Mouse (Mus musculus): ENCODE results near the gene 9130409I23Rik. TPM values are rescaled to one million over a fixed set of nuclear protein-coding genes. Genes with fewer than 3 reads are reported as not detected.

The 9130409I23Rik gene
- polyA plus RNA-seq (2015; fragmentation: Nextera tagmentation; extraction: Ambion mirVana) = not detected in 2 replicates

GRCm38 (mm10) chr1:181050937-181051336 is at the start of gene 9130409I23Rik:
Gene 9130409I23Rik, plus strand, starts transcription at chr1:181051237.
- Histone ChIP-seq H3K9me3 (ENCODE audit: control insufficient read depth, low read length) (no peaks in the 10 kb centered on the region), H3K4me3 (ENCODE audit: low read length) (no peak within 1 kb of the TSS), H3K27me3 (replicated peaks; ENCODE audit: control insufficient read depth, insufficient read depth, low read length) (no peaks in the 10 kb centered on the region), H3K9ac (ENCODE audit: low read depth, low read length) (no peak within 1 kb of the TSS), H3K4me1 (ENCODE audit: control insufficient read depth, insufficient read depth, low read depth, low read length) (no peaks in the 10 kb centered on the region), H3K4me2 (ENCODE audit: low read length) (no peak within 1 kb of the TSS), H3K27ac (ENCODE audit: low read depth, low read length) (no peak within 1 kb of the TSS), H3K36me3 (ENCODE audit: control insufficient read depth, insufficient read depth, low read length) (no peaks in the 10 kb centered on the region)
- 84% methylated on average over 6 of the region's 6 CpGs for WGBS
- no peak for ATAC-seq

- Histone ChIP-seq H3K9me3 (ENCODE audit: control insufficient read depth, low read length) (no peaks in the 10 kb centered on the region), H3K4me2 (ENCODE audit: low read length) (no peak overlapping the region), H3K27ac (ENCODE audit: low read depth, low read length) (no peak overlapping the region), H3K4me3 (ENCODE audit: low read length) (no peak overlapping the region), H3K27me3 (replicated peaks; ENCODE audit: control insufficient read depth, insufficient read depth, low read length) (no peaks in the 10 kb centered on the region), H3K9ac (ENCODE audit: low read depth, low read length) (no peak overlapping the region), H3K36me3 (ENCODE audit: control insufficient read depth, insufficient read depth, low read length) (no peaks in the 10 kb centered on the region), H3K4me1 (ENCODE audit: control insufficient read depth, insufficient read depth, low read depth, low read length) (no peaks in the 10 kb centered on the region)
- WGBS = 92% methylated on average over 3 of the region's 3 CpGs
- no peak for ATAC-seq
Measured at GRCm38 (mm10) chr1:181001621-181002020, 49.4 kb upstream of the 9130409I23Rik start.

GRCm38 (mm10) chr1:181003790-181004189 is 47.2 kb upstream of the 9130409I23Rik start:
- Histone ChIP-seq H3K27me3 (replicated peaks; ENCODE audit: control insufficient read depth, insufficient read depth, low read length) (no peaks in the 10 kb centered on the region), H3K27ac (ENCODE audit: low read depth, low read length) (no peak overlapping the region), H3K9ac (ENCODE audit: low read depth, low read length) (no peak overlapping the region), H3K4me1 (ENCODE audit: control insufficient read depth, insufficient read depth, low read depth, low read length) (no peaks in the 10 kb centered on the region), H3K9me3 (ENCODE audit: control insufficient read depth, low read length) (no peaks in the 10 kb centered on the region), H3K4me3 (ENCODE audit: low read length) (no peak overlapping the region), H3K4me2 (ENCODE audit: low read length) (no peak overlapping the region), H3K36me3 (ENCODE audit: control insufficient read depth, insufficient read depth, low read length) (no peaks in the 10 kb centered on the region)
- no peak for ATAC-seq
- WGBS = 75% methylated on average over 2 of the region's 2 CpGs

GRCm38 (mm10) chr1:181005331-181005730 is 45.7 kb upstream of the 9130409I23Rik start:
- H3K36me3 ChIP-seq (ENCODE audit: control insufficient read depth, insufficient read depth, low read length) = no peaks in the 10 kb centered on the region
- H3K27ac ChIP-seq (ENCODE audit: low read depth, low read length) = no peak overlapping the region
- 83% methylated on average over 8 of the region's 8 CpGs for WGBS
- no peaks in the 10 kb centered on the region for H3K27me3 ChIP-seq (replicated peaks; ENCODE audit: control insufficient read depth, insufficient read depth, low read length)
- H3K9ac ChIP-seq (ENCODE audit: low read depth, low read length) = no peak overlapping the region
- no peak for ATAC-seq
- no peaks in the 10 kb centered on the region for H3K4me1 ChIP-seq (ENCODE audit: control insufficient read depth, insufficient read depth, low read depth, low read length)
- H3K4me3 ChIP-seq (ENCODE audit: low read length) = no peak overlapping the region
- no peak overlapping the region for H3K4me2 ChIP-seq (ENCODE audit: low read length)
- no peaks in the 10 kb centered on the region for H3K9me3 ChIP-seq (ENCODE audit: control insufficient read depth, low read length)

- Histone ChIP-seq H3K4me3 (ENCODE audit: low read length) (no peak overlapping the region), H3K4me1 (ENCODE audit: control insufficient read depth, insufficient read depth, low read depth, low read length) (no peaks in the 10 kb centered on the region), H3K4me2 (ENCODE audit: low read length) (no peak overlapping the region), H3K27me3 (replicated peaks; ENCODE audit: control insufficient read depth, insufficient read depth, low read length) (no peaks in the 10 kb centered on the region), H3K36me3 (ENCODE audit: control insufficient read depth, insufficient read depth, low read length) (no peaks in the 10 kb centered on the region), H3K9ac (ENCODE audit: low read depth, low read length) (no peak overlapping the region), H3K9me3 (ENCODE audit: control insufficient read depth, low read length) (no peaks in the 10 kb centered on the region), H3K27ac (ENCODE audit: low read depth, low read length) (no peak overlapping the region)
- WGBS = 87% methylated on average over 6 of the region's 6 CpGs
- ATAC-seq = no peak
Measured at GRCm38 (mm10) chr1:181007831-181008230, 43.2 kb upstream of the 9130409I23Rik start.

- Histone ChIP-seq H3K9me3 (ENCODE audit: control insufficient read depth, low read length) (no peaks in the 10 kb centered on the region), H3K4me3 (ENCODE audit: low read length) (no peak overlapping the region), H3K27ac (ENCODE audit: low read depth, low read length) (no peak overlapping the region), H3K9ac (ENCODE audit: low read depth, low read length) (no peak overlapping the region), H3K36me3 (ENCODE audit: control insufficient read depth, insufficient read depth, low read length) (no peaks in the 10 kb centered on the region), H3K4me1 (ENCODE audit: control insufficient read depth, insufficient read depth, low read depth, low read length) (no peaks in the 10 kb centered on the region), H3K4me2 (ENCODE audit: low read length) (no peak overlapping the region), H3K27me3 (replicated peaks; ENCODE audit: control insufficient read depth, insufficient read depth, low read length) (no peaks in the 10 kb centered on the region)
- 92% methylated on average over 2 of the region's 2 CpGs for WGBS
- no peak for ATAC-seq
Measured at GRCm38 (mm10) chr1:181008266-181008665, 42.8 kb upstream of the 9130409I23Rik start.

GRCm38 (mm10) chr1:181009011-181009590 is 41.9 kb upstream of the 9130409I23Rik start:
- WGBS = 93% methylated on average over 4 of the region's 4 CpGs
- no peak for ATAC-seq
- Histone ChIP-seq H3K9me3 (ENCODE audit: control insufficient read depth, low read length) (no peaks in the 10 kb centered on the region), H3K4me2 (ENCODE audit: low read length) (no peak overlapping the region), H3K4me3 (ENCODE audit: low read length) (no peak overlapping the region), H3K4me1 (ENCODE audit: control insufficient read depth, insufficient read depth, low read depth, low read length) (no peaks in the 10 kb centered on the region), H3K27me3 (replicated peaks; ENCODE audit: control insufficient read depth, insufficient read depth, low read length) (no peaks in the 10 kb centered on the region), H3K9ac (ENCODE audit: low read depth, low read length) (no peak overlapping the region), H3K36me3 (ENCODE audit: control insufficient read depth, insufficient read depth, low read length) (no peaks in the 10 kb centered on the region), H3K27ac (ENCODE audit: low read depth, low read length) (no peak overlapping the region)

- H3K4me1 ChIP-seq (ENCODE audit: control insufficient read depth, insufficient read depth, low read depth, low read length) = no peaks in the 10 kb centered on the region
- ATAC-seq = no peak
Measured at GRCm38 (mm10) chr1:181009754-181010153, 41.3 kb upstream of the 9130409I23Rik start.

GRCm38 (mm10) chr1:181010171-181010932 is 40.7 kb upstream of the 9130409I23Rik start:
- H3K4me2 ChIP-seq (ENCODE audit: low read length) = no peak overlapping the region
- 75% methylated on average over 4 of the region's 4 CpGs for WGBS
- no peaks in the 10 kb centered on the region for H3K27me3 ChIP-seq (replicated peaks; ENCODE audit: control insufficient read depth, insufficient read depth, low read length)
- H3K4me3 ChIP-seq (ENCODE audit: low read length) = no peak overlapping the region
- no peak for ATAC-seq
- no peak overlapping the region for H3K9ac ChIP-seq (ENCODE audit: low read depth, low read length)
- H3K36me3 ChIP-seq (ENCODE audit: control insufficient read depth, insufficient read depth, low read length) = no peaks in the 10 kb centered on the region
- H3K4me1 ChIP-seq (ENCODE audit: control insufficient read depth, insufficient read depth, low read depth, low read length) = peaks cover 4% of the 10 kb centered on the region; the same call in 1 of the 2 replicates
- H3K27ac ChIP-seq (ENCODE audit: low read depth, low read length) = no peak overlapping the region
- no peaks in the 10 kb centered on the region for H3K9me3 ChIP-seq (ENCODE audit: control insufficient read depth, low read length)

More at GRCm38 (mm10) chr1:181009754-181010153, 41.3 kb upstream of the 9130409I23Rik start:
- no peak overlapping the region for H3K27ac ChIP-seq (ENCODE audit: low read depth, low read length)
- H3K27me3 ChIP-seq (replicated peaks; ENCODE audit: control insufficient read depth, insufficient read depth, low read length) = no peaks in the 10 kb centered on the region
- no peaks in the 10 kb centered on the region for H3K36me3 ChIP-seq (ENCODE audit: control insufficient read depth, insufficient read depth, low read length)
- H3K4me2 ChIP-seq (ENCODE audit: low read length) = no peak overlapping the region
- no peak overlapping the region for H3K4me3 ChIP-seq (ENCODE audit: low read length)
- H3K9me3 ChIP-seq (ENCODE audit: control insufficient read depth, low read length) = no peaks in the 10 kb centered on the region
- WGBS = 66% methylated on average over 3 of the region's 3 CpGs
- H3K9ac ChIP-seq (ENCODE audit: low read depth, low read length) = no peak overlapping the region
